Mouse (Mus musculus) bone marrow macrophage, adult 2 months (primary cell): ENCODE measurements around the gene Harbi1.

ENCODE experiments used
- CTCF ChIP-seq: IDR thresholded peaks from 2 replicates; pipeline ENCODE4 v1.5.1; 2012; ENCODE audit warnings: low read depth, mild to moderate bottlenecking, low read length, moderate library complexity
- POLR2A ChIP-seq: IDR thresholded peaks from 2 replicates; pipeline ENCODE4 v1.6.1; 2012; ENCODE audit warnings: mild to moderate bottlenecking, low read depth, low read length, borderline replicate concordance

DNA sequence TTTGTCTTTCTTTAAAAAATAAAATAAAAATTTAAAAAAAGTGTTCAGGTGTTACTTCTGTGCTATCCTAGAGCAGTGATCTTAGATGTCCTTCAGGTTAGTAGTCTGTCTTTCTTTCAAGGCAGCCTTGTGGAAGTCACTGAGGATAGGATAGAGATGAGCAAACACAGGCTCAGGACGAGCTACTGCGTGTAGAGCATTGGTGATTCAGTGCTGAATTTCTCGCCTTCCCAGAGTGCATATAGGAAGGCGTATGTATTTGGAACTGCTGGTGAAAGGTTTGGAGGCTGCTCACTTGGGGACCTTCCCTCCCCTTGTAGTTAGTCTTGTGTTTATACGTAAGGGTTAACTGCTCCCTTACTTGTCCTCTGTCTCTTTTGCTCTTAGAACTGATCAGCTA is 24.6 kb downstream of the Harbi1 start:
- TF ChIP-seq CTCF (no peak), POLR2A (no peak)
